Mouse (Mus musculus) natural killer cell, adult 2 months (primary cell): ENCODE results near the gene Tmem217.
"Not testable (repeated sequence)": the region's sequence is repeated elsewhere in the genome, so short reads cannot be mapped to it uniquely, and the experiment has no call there.

Source experiments
- DNase-seq, 2 experiments: peaks; one replicate each; pipeline ENCODE4 v3.0.0; 2022; ENCODE audit warnings: low spot score in 2 of 2

Tmem217 gene

DNA sequence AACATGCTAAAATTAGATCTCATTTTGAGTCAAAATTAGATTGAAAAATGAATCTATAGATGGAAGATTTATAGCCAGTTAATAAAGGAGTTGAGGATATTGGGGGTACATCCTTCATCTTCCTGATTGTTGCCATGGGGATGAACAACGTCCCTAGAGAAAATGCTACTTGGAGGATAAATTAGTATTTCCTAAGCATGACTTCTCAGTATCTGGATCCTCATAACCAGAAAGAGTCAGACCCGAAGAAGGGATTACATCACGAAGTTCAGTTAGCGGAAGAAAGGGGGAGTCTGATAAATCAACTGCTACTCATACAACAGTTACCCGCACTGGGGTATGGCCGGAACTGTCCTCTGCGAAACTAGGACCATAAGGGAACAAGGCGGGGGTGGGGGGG, 3.2 kb downstream of the Tmem217 start:
- DNase-seq, result no peak

DNA sequence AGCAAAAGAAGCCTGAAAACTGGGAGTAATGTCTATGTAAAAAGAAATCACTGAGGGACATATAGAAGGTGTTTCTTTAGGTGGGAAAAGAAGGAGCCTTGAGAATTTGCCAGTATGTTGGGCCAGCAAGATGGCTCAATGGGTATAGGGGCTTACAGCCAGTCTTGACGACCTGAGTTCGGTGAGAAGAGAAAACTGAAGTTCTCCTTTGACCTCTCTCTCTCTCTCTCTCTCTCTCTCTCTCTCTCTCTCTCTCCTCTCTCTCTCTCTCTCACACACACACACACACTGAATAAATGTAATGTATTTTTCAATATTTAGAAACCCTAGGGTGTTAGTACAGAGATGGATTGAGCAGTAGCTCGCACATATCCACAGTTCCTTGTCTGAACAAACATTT, 3.7 kb downstream of the Tmem217 start:
- DNase-seq, result no peak

DNA sequence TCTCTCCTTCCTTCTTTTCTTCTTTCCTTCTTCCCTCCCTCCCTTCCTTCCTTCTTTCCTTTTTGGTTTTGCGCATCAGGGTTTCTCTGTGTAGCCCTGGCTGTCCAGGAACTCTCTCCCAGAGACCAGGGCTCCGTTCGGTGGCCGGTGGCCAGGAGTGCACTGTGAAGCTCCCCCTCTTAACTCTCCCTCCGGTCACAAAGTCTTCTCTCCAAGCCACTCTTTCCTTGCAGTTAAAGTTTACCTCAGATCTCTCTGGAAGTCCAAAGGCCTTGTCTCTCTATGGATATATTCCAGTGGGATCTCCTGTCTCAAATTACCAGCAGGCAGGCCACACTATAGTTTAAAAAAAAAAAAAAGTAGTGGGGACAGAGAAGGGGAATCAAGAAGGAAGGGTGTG, 6.9 kb downstream of the Tmem217 start:
- DNase-seq, result no peak

DNA sequence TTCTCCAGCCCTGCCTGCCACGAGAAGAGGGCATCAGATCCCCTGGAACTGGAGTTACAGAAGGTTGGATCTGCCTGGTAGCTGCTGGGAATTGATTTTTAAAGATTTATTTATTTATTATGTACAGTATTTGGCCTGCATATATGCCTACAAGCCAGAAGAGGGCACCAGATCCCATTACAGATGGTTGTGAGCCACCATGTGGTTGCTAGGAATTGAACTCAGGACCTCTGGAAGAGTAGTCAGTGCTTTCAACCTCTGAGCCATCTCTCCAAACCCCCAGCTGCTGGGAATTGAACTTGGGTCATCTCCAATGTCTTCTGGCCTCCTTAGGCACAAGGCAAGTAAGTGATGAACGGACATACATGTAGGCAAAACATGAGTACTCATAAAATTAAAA, 8.1 kb downstream of the Tmem217 start:
- DNase-seq, result no peak

DNA sequence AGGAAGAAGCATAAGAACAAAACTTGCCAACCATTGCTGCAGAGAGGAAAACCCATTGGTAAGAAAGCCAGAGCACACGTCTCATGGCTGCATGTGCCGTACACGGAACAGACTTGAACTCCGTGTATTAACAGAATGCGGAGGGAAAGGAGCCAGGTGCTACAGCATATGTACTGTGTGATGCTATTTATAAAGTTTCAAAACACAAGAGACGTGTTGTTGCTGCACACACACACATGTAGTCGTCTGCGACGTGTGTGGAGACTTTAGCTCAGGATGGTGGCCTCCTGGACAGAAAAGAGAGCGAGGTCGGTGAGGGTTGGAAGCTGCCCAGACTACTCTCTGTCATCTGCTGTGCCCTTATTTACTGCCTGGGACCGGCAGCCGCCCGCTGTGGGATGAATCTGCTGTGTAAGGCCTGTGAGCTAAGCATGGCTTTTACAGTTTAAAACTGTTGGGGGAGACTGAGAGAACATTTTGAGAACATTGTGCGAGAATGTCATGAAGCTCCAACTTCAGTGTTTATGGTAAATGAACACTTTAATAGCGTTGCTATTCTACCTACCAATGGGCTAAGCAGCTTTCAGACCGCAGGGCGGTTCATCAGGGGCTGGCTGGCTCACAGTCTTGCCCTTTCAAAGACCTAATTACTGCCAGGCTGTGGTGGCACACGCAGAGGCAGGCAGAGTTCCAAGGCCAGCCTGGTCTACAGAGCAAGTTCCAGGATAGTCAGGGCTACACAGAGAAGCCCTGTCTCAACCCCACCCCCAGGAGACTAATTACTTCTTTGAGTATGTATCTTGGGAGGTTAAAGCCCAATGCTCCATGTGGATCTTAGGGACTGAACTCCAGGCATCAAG, 9.1 kb downstream of the Tmem217 start:
- no peak for DNase-seq

DNA sequence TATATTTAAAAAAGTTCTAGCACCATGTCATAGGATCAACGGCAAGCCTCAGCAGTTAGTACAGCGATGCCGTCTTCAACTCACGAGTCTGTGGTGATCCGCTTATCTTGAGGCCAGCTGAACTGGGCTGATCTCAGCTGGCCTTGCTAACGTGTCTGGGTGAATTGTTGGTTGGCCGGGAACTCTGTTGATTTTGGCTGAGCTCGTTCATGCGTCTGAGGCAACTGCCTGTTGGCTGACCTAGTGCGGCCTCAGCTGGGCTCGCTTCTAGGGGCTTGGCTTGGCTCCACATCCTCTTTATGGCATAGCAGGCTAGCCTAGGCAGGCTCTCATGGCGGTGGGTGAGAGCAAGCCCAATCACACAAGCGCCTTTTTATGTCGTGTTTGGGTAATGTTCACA, 10.8 kb downstream of the Tmem217 start:
- DNase-seq, result no peak

DNA sequence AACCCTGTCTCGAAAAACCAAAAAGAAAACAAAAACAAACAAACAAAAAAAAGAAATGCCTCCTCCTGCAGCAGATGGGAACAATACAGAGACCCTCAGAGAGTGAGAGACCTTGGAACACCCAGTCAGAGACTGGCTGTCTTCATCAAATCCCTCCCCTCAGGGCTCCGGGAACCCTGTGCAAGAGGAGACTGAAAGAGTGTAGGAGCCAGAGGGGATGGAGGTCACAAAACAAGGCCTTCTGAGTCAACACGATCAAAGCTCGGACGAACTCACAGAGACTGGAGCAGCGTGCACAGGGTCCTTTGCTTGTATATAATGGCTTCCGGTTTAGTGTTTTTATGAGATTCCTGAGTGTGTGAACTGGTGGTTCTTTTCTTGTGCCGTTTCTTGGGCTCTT, 11.8 kb downstream of the Tmem217 start:
- no peak for DNase-seq

DNA sequence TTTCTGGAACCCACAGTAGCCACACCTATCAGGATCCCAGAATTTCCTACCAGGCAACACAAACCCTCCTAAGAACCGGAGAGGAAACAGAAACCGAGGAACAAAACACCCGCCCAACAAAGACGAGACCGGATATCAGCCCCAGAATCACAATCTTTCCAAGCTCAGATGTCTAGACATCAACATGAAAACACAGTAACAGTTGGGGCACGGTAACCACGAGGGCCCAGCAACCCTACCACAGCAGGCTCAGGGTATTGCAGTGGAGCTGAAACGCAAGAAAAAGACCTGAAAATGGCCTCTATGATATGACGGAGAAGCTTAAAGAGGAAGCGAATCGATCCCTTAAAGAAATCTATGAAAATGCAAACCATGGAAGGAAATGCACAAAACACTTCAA, 18.3 kb downstream of the Tmem217 start:
- no peak for DNase-seq

DNA sequence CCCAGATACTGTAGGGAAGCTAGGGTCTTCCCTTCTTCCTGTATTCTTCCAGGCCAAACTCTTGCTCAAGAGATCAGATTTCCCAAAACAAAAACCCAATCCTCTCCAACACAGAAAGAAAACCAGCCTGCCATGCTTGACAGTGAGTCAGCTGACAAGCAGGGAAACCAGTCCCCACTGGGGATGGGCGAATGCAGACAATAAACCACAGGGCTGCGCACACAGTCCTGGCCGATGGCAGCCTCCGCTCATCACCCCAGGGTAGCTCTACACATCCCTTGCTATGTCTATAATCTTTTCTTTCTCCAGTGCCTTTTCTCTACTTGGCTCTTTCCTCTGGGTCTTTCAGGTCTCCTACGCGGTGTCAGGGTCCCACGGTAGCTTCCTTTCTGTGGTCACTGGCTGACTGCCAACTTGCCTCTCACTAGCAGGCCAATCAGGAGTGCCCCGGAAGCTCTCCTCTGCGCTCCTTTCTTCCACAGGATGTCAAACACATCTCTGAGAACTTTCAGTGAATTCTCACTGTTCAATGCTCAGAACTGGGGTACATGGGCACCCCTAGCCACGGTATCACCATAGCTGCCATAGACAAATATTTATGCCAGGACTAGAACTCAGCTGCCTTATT, 20.3 kb downstream of the Tmem217 start:
- DNase-seq, result peak; percentile 65 to 67

DNA sequence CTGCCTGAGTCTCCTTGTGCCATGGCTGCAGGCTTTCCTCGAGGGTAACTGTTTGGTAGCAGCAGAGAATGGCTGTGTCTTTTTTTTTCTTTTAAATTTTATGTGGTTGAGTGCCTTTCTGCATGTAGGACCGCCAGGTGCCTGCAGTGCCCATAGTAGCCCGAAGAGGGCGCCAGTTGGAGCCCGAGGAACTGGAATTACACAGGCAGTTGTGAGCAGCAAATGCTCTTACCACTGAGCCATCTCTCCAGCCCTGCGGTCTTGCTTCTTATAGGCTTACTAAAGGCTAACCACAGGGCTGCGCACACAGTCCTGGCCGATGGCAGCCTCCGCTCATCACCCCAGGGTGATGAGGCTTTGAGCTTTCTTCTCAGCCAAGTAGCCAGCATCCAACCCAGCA, 20.9 kb downstream of the Tmem217 start:
- peak in 1 of 2 experiments; percentile 39 for DNase-seq

DNA sequence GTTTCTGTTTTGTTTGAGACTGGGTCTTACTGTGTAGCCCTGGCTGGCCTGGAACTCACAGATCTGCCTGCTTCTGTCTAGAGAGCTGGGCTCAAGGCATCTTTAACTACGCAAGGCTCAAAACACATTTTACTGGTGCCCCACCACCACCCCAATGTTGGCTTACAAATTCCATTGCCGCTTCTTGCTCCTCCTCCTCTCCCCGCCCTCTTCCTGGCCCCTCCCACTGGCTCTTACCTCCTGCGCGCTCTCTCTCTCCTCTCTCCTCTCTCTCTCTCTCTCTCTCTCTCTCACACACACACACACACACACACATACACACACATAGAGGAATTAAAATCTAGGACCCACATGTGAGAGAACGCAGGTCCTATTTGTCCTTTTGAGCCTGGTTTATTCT, 21.7 kb downstream of the Tmem217 start:
- DNase-seq, result no peak

DNA sequence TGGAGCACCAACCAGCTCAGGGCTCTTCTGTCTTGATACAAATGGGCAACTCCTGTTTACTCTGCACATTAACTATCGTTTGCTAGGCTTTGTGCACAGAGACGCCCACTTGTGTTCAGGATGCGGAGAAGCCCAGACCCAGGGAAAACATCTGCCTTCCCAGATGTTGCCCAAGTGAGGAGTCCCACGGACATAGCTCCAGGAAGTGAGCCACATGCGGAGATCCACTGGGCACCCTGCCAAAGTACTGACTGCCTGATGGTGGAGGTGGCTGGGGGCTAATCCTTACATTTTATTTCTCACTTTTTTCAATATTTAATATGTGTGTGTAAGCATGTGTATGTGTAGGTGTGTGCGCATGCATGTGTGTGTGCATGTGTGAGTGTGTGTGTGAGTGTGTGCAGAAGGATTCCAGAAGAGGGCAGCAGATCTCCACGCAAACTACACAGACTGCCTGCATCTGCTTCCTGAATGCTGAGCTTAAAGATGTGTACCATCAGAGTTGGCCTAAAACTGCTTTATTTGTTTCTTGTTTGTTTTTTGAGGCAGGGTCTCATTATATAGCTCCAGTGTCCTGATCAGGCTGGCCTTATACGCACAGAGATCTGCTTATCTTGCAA, 23.5 kb downstream of the Tmem217 start:
- DNase-seq, result no peak

DNA sequence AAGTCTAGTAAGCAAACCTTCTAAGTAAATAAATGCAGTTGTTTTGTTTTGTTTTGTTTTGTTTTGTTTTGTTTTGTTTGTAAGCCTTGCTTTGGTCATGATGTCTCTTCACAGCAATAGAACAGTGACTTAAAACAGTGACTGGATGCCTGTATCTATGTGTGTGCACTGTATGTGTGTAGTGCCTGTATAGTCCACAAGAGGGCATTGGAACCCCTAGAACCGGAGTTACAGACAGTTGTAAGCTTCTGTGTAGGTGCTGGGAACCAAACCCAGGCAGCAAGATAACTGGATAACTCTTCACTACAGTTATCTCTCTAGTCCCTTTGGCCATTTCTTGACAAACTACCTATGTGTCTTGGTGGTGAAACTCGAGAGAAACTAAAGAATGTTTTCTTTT, 26.6 kb downstream of the Tmem217 start:
- DNase-seq, result no peak

DNA sequence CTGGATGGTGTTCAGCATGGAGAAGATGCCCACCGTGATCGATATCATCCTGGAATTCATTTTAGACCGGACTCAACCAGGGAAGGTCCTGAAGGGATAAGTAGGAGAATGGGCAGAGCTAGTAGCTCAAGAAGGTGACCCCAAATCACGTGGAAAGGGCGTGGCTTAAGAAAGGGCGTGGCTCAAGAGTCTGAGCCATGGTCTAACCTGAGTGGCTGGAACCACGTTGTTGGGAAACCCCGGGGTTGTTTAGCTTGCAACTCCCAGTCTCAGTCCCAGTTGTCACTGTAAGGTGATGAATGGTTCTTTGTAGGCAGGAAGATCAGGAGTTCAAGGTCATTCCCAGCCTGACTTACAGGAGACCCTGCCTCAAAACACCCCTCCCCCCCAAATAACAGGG, 32.5 kb downstream of the Tmem217 start:
- DNase-seq, result no peak

DNA sequence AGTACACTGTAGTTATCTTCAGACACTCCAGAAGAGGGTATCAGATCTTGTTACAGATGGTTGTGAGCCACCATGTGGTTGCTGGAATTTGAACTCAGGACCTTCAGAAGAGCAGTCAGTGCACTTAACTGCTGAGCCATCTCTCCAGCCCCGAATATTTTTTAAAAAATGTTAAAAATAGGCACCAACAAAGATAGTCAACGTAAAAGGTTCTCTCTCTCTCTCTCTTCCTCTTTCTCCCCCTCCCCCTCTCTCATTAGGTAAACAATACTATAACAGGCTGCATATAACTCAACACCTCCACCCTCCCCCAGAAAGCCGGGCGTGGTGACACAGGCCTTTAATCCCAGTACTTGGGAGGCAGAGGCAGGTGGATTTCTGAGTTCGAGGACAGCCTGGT, 33.5 kb downstream of the Tmem217 start:
- DNase-seq, result not testable (repeated sequence)

DNA sequence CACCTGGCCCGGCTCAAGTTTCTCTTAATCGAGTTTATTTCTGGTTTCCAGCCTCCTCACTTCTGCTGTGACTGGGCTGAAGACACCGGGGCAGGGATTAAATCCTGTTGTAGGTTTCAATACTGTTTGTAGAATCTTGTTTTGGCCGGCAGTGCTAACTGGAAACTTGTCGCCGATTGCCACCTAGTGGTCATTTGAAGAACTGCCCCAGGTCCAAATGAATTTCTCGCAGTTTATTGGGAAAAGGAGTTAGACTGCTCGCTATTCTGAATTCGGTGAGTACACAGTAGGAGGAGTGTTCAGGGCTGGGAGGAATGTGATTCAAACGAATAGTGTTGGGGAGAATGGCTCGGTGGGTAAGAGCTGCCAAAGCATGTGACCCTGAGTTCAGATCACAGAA, 37.8 kb downstream of the Tmem217 start:
- peak; percentile 73 to 80 for DNase-seq

DNA sequence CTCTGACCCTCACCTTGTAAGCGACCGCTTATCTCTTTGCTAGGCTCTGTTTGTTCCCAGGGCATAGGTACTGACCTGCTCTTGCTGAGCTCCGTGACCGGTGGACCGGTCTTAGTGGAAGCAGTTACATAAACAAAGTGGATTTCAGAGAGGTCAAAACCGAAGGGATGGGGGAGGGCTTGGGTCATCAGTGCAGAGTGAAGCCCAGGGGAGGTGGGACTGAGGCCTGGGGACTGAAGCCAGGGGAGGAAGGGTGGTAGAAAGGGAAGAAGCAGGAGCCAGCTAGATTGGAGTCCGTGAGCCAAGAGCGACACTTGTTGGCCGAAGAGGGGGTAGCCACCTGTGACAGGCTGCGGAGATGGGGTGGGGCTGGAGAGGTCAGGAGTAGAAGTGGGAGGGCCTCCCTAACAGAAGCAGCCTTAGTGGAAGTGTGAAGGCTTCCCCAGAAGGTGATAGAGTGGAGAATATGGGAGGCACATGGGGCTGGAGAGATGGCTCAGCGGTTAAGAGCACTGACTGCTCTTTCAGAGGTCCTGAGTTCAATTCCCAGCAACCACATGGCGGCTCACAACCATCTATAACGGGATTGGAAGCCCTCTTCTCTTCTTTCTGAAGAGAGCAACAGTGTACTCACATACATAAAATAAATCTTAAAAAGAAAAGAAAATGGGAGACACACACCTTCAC, 39.0 kb downstream of the Tmem217 start:
- DNase-seq, result peak; percentile 76 to 79

DNA sequence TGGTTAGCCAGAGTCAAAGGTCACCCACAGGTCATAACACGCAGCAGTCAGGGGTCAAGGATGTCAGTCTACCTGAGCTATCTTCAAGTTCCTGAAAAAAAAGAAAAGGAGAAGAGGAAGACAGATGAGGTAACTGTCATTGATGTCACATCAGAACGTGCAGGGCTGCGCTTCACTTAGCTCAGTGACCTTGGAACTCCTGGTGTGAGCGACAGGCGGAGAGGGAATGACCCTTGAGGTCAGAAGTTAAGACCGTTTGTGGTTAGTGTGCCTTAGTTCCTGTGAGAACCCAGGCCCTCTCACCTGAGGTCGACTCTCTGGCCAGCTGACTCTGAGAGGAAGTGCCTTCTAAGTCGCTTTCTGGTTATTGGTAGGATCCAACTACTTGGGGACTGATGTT, 41.5 kb downstream of the Tmem217 start:
- peak; percentile 60 to 67 for DNase-seq

DNA sequence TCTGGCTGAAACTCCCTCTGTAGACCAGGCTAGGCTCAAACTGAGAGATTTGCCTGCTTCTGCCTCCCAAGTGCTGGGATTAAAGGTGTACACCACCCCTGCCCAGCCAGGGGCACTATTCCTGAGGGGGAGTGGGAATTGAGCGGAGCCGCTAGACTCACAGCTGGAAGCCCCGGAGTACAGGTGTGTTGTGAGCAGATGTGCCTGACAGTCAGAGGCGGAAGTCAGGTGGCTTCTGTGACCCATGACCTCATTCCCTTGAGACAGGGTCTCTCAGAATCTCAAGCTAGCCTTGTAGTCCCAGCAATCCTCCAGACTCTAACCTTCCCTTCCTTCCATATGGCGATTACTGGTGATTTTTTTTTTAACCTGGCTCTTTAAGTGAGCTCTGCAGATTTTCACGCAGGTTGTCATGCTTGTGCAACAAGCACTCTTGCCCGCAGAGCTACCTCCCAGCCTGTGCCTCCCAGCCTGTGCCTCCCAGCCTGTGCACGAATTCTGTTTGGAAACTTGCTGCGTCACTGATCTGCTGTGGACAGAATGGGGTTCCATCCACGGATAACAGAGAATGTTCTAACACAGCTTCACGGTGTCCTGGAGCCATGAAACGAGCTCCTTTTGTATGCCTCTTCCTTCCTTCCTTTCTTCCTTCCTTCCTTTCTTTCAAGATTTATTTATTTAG, 43.1 kb downstream of the Tmem217 start:
- DNase-seq, result no peak

DNA sequence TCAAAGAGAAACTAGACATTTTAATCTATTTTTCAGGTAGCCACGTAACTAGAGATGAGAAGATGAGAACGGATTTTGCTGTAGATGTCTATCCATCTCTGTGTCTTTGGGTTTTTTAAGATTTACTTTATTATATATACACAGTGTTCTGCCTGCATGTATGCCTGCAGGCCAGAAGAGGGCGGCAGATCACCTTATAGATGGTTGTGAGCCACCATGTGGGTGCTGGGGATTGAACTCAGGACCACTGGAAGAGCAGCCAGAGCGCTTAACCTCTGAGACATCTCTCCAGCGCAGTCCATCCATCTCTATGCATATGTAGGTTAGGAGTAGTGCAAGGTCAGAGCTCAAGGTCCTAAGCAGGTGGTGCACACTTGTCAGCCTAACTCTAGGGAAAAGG, 48.5 kb downstream of the Tmem217 start:
- no peak for DNase-seq
